Mouse (Mus musculus): ENCODE data around the gene Crkl. TPM values are rescaled to one million over a fixed set of nuclear protein-coding genes. Genes with fewer than 3 reads are reported as not detected.
A peak's percentile ranks its signal among the peaks of the same experiment; 100 is the strongest.

The Crkl gene
- polyA plus RNA-seq, 3 experiments from 2014 or later = 18.5 to 26.2 (median 19.8) TPM

GRCm38 (mm10) chr16:17529981-17530586 lies 78.3 kb downstream of the Crkl start:
- peak; percentile 16 for ATAC-seq

- ATAC-seq = peak; percentile 91
These were observed 79.0 kb downstream of the Crkl start, which contains the start of gene Thap7 for GRCm38 (mm10) chr16:17530640-17531288. Gene Thap7 (minus strand): TSS chr16:17531136.

- no peak for ATAC-seq
These were observed 80.5 kb downstream of the Crkl start for GRCm38 (mm10) chr16:17532271-17532670.

- ATAC-seq = no peak
These were observed 81.0 kb downstream of the Crkl start for GRCm38 (mm10) chr16:17532676-17533329.

- no peak for ATAC-seq
These were observed 84.8 kb downstream of the Crkl start for GRCm38 (mm10) chr16:17536584-17536983.

Other genes starting within 250 kb of the Crkl start
- 100 to 1,000 TPM; 241 to 356 (median 330) TPM for gene Ube2l3, start 249.3 kb upstream of the Crkl start, polyA plus RNA-seq (2017; shearing (Covaris generic))
- gene Rimbp3, start 243.4 kb upstream of the Crkl start, polyA plus RNA-seq (2017; shearing (Covaris generic)) = under 1 TPM in 1 of 3 experiments, not detected in 2; 0.07 TPM
- gene Hic2, start 218.4 kb upstream of the Crkl start, polyA plus RNA-seq (2017; shearing (Covaris generic)) = 1 to 10 TPM in 1 of 3 experiments, under 1 TPM in 2; 0.72 to 1.8 (median 0.83) TPM
- 10 to 100 TPM; 16.9 to 42.0 (median 36.2) TPM for gene Tmem191c, start 175.9 kb upstream of the Crkl start, polyA plus RNA-seq (2017; shearing (Covaris generic))
- under 1 TPM; 0.58 to 0.83 (median 0.70) TPM for gene Serpind1, start 120.6 kb upstream of the Crkl start, polyA plus RNA-seq (2017; shearing (Covaris generic))
- 10 to 100 TPM in 2 of 3 experiments, 1 to 10 TPM in 1; 9.0 to 16.6 (median 11.6) TPM for gene Snap29, start 46.0 kb upstream of the Crkl start, polyA plus RNA-seq (2017; shearing (Covaris generic))
- gene Pi4ka, start 45.7 kb upstream of the Crkl start, polyA plus RNA-seq (2017; shearing (Covaris generic)) = 10 to 100 TPM; 45.7 to 57.2 (median 55.3) TPM
- not detected for gene Aifm3, start 37.6 kb downstream of the Crkl start, polyA plus RNA-seq (2017; shearing (Covaris generic))
- gene Lztr1, start 56.7 kb downstream of the Crkl start, polyA plus RNA-seq (2017; shearing (Covaris generic)) = 10 to 100 TPM; 41.0 to 66.9 (median 51.0) TPM
- gene Thap7, start 79.1 kb downstream of the Crkl start, polyA plus RNA-seq (2017; shearing (Covaris generic)) = 10 to 100 TPM; 58.2 to 74.8 (median 67.4) TPM
- under 1 TPM in 1 of 3 experiments, not detected in 2; 0.27 TPM for gene Lrrc74b, start 109.3 kb downstream of the Crkl start, polyA plus RNA-seq (2017; shearing (Covaris generic))
- not detected for gene P2rx6, start 109.9 kb downstream of the Crkl start, polyA plus RNA-seq (2017; shearing (Covaris generic))
- gene Slc7a4, start 131.2 kb downstream of the Crkl start, polyA plus RNA-seq (2017; shearing (Covaris generic)) = 1 to 10 TPM in 2 of 3 experiments, under 1 TPM in 1; 0.21 to 5.3 (median 1.9) TPM
- gene Smpd4, start 167.4 kb downstream of the Crkl start, polyA plus RNA-seq (2017; shearing (Covaris generic)) = 10 to 100 TPM; 14.0 to 26.8 (median 17.8) TPM
- gene Ccdc74a, start 194.5 kb downstream of the Crkl start, polyA plus RNA-seq (2017; shearing (Covaris generic)) = 1 to 10 TPM in 1 of 3 experiments, under 1 TPM in 1, not detected in 1; 0.74 to 1.1 TPM

All from inflammation-experienced regulatory T-cells, adult 6 months (primary cell).